Mouse (Mus musculus) stomach, embryonic 16.5 days (tissue): ENCODE measurements around the gene Trap1a. TPM values are rescaled to one million over a fixed set of nuclear protein-coding genes. Genes with fewer than 3 reads are reported as not detected.

Experiments
- ATAC-seq: fragments of 200-750 bp; cut with Nextera tagmentation; 2 replicates; pipeline ENCODE4 v1.8.0; 2017; ENCODE audit warnings: moderate number of reproducible peaks, moderate TSS enrichment; ENCODE audit not compliant: insufficient read depth, low FRiP score
- H3K27ac ChIP-seq: fragments of 300-500 bp; sonication (generic); 2 replicates; pipeline ENCODE4 v1.5.1; 2014; ENCODE audit warnings: low read length
- H3K27me3 ChIP-seq: fragments of 300-500 bp; sonication (generic); 2 replicates; pipeline ENCODE4 v1.6.1; 2014; ENCODE audit warnings: low read length, control low read depth, mixed read lengths; ENCODE audit not compliant: control insufficient read depth, insufficient read depth
- H3K36me3 ChIP-seq: fragments of 300-500 bp; sonication (generic); 2 replicates; pipeline ENCODE4 v1.6.1; 2014; ENCODE audit warnings: low read length; ENCODE audit not compliant: control insufficient read depth, insufficient read depth
- H3K4me1 ChIP-seq: fragments of 300-500 bp; sonication (generic); 2 replicates; pipeline ENCODE4 v1.6.1; 2014; ENCODE audit warnings: low read length, control low read depth, mixed read lengths; ENCODE audit not compliant: control insufficient read depth, insufficient read depth
- H3K4me2 ChIP-seq: fragments of 300-500 bp; sonication (generic); 2 replicates; pipeline ENCODE4 v1.6.1; 2014; ENCODE audit warnings: low read depth, low read length, mixed read lengths
- H3K4me3 ChIP-seq: fragments of 300-500 bp; sonication (generic); replicated peaks from 2 replicates; pipeline ENCODE4 v1.5.1; 2014; ENCODE audit warnings: mild to moderate bottlenecking, low read length
- H3K9ac ChIP-seq: fragments of 300-500 bp; sonication (generic); 2 replicates; pipeline ENCODE4 v1.6.1; 2014; ENCODE audit warnings: low read length
- H3K9me3 ChIP-seq: fragments of 300-500 bp; sonication (generic); replicated peaks from 2 replicates; pipeline ENCODE4 v1.6.1; 2016; ENCODE audit warnings: low read length, control low read depth; ENCODE audit not compliant: control insufficient read depth
- WGBS: fragments of 180-500 bp; shearing (Covaris S2); extraction: QIAGEN DNeasy Blood & Tissue Kit; methylation state at CpG from one replicate; pipeline ENCODE4 v1.1.7; 2014; 5-methylcytosine and 5-hydroxymethylcytosine counted together
- polyA plus RNA-seq: library from polyadenylated mRNA; unstranded; fragments of >200 nt; fragmentation: Nextera tagmentation; extraction: Ambion mirVana; gene quantifications from 2 replicates; pipeline ENCODE4 v1.2.1, GENCODE M21; 2015

Gene Trap1a
- polyA plus RNA-seq, 1 experiment from 2014 or later = not detected

GRCm38 (mm10) chrX:139341185-139341584 is 7.7 kb downstream of the Trap1a start:
- Histone ChIP-seq H3K4me1 (no peaks in the 10 kb centered on the region), H3K4me3 (no peak overlapping the region), H3K27ac (no peak overlapping the region), H3K27me3 (no peaks in the 10 kb centered on the region; the same call in 1 of the 2 replicates), H3K4me2 (no peak overlapping the region), H3K36me3 (no peaks in the 10 kb centered on the region), H3K9me3 (no peaks in the 10 kb centered on the region), H3K9ac (no peak overlapping the region)
- WGBS = 83% methylated on average over 2 of the region's 2 CpGs
- no peak for ATAC-seq

- Histone ChIP-seq H3K4me1 (no peaks in the 10 kb centered on the region), H3K9ac (no peak overlapping the region), H3K9me3 (no peaks in the 10 kb centered on the region), H3K27ac (no peak overlapping the region), H3K4me3 (no peak overlapping the region), H3K36me3 (no peaks in the 10 kb centered on the region), H3K27me3 (no peaks in the 10 kb centered on the region; the same call in 1 of the 2 replicates), H3K4me2 (no peak overlapping the region)
- 51% methylated on average over 5 of the region's 5 CpGs for WGBS
- ATAC-seq = no peak
Measured at GRCm38 (mm10) chrX:139352192-139352772, 18.8 kb downstream of the Trap1a start.

- Histone ChIP-seq H3K9me3 (no peaks in the 10 kb centered on the region), H3K4me1 (no peaks in the 10 kb centered on the region), H3K4me2 (no peak overlapping the region), H3K27me3 (no peaks in the 10 kb centered on the region; the same call in 1 of the 2 replicates), H3K27ac (no peak overlapping the region), H3K4me3 (no peak overlapping the region), H3K36me3 (no peaks in the 10 kb centered on the region), H3K9ac (no peak overlapping the region)
- 49% methylated on average over 7 of the region's 7 CpGs for WGBS
- ATAC-seq = no peak
Measured at GRCm38 (mm10) chrX:139357639-139358260, 24.3 kb downstream of the Trap1a start.

GRCm38 (mm10) chrX:139358361-139358760 is 24.9 kb downstream of the Trap1a start:
- H3K36me3 ChIP-seq = no peaks in the 10 kb centered on the region
- H3K4me1 ChIP-seq = no peaks in the 10 kb centered on the region
- H3K27me3 ChIP-seq = no peaks in the 10 kb centered on the region; the same call in 1 of the 2 replicates
- H3K9me3 ChIP-seq = no peaks in the 10 kb centered on the region
- no peak for ATAC-seq
- H3K4me2 ChIP-seq = no peak overlapping the region
- no peak overlapping the region for H3K27ac ChIP-seq
- no peak overlapping the region for H3K9ac ChIP-seq
- no peak overlapping the region for H3K4me3 ChIP-seq
- WGBS = 68% methylated on average over 16 of the region's 18 CpGs

- H3K9ac ChIP-seq = no peak overlapping the region
- WGBS = 80% methylated on average over 3 of the region's 3 CpGs
- H3K4me2 ChIP-seq = no peak overlapping the region
- H3K9me3 ChIP-seq = no peaks in the 10 kb centered on the region
- no peak overlapping the region for H3K27ac ChIP-seq
- H3K4me1 ChIP-seq = no peaks in the 10 kb centered on the region
- no peaks in the 10 kb centered on the region for H3K27me3 ChIP-seq
- no peak for ATAC-seq
- H3K4me3 ChIP-seq = no peak overlapping the region
- H3K36me3 ChIP-seq = no peaks in the 10 kb centered on the region
Measured at GRCm38 (mm10) chrX:139366837-139367528, 33.5 kb downstream of the Trap1a start.

GRCm38 (mm10) chrX:139367529-139367908 is 34.0 kb downstream of the Trap1a start:
- H3K9me3 ChIP-seq = no peaks in the 10 kb centered on the region
- no peaks in the 10 kb centered on the region for H3K27me3 ChIP-seq
- ATAC-seq = no peak
- no peak overlapping the region for H3K9ac ChIP-seq
- no peak overlapping the region for H3K27ac ChIP-seq
- H3K4me2 ChIP-seq = no peak overlapping the region
- H3K4me1 ChIP-seq = no peaks in the 10 kb centered on the region
- no peak overlapping the region for H3K4me3 ChIP-seq
- no peaks in the 10 kb centered on the region for H3K36me3 ChIP-seq

- H3K4me3 ChIP-seq = no peak overlapping the region
- no peak overlapping the region for H3K4me2 ChIP-seq
- no peaks in the 10 kb centered on the region for H3K27me3 ChIP-seq
- no peaks in the 10 kb centered on the region for H3K36me3 ChIP-seq
- H3K27ac ChIP-seq = no peak overlapping the region
- no peaks in the 10 kb centered on the region for H3K4me1 ChIP-seq
- H3K9ac ChIP-seq = no peak overlapping the region
- H3K9me3 ChIP-seq = no peaks in the 10 kb centered on the region
- ATAC-seq = no peak
- 56% methylated on average over 4 of the region's 4 CpGs for WGBS
Measured at GRCm38 (mm10) chrX:139369122-139369521, 35.6 kb downstream of the Trap1a start.

- no peak overlapping the region for H3K9ac ChIP-seq
Measured at GRCm38 (mm10) chrX:139372665-139373064, 39.2 kb downstream of the Trap1a start.

More at GRCm38 (mm10) chrX:139372665-139373064, 39.2 kb downstream of the Trap1a start:
- ATAC-seq = no peak
- Histone ChIP-seq H3K4me2 (no peak overlapping the region), H3K4me3 (no peak overlapping the region), H3K27ac (no peak overlapping the region), H3K27me3 (no peaks in the 10 kb centered on the region), H3K9me3 (no peaks in the 10 kb centered on the region), H3K36me3 (no peaks in the 10 kb centered on the region), H3K4me1 (no peaks in the 10 kb centered on the region)
